In the genomic region with DNA sequence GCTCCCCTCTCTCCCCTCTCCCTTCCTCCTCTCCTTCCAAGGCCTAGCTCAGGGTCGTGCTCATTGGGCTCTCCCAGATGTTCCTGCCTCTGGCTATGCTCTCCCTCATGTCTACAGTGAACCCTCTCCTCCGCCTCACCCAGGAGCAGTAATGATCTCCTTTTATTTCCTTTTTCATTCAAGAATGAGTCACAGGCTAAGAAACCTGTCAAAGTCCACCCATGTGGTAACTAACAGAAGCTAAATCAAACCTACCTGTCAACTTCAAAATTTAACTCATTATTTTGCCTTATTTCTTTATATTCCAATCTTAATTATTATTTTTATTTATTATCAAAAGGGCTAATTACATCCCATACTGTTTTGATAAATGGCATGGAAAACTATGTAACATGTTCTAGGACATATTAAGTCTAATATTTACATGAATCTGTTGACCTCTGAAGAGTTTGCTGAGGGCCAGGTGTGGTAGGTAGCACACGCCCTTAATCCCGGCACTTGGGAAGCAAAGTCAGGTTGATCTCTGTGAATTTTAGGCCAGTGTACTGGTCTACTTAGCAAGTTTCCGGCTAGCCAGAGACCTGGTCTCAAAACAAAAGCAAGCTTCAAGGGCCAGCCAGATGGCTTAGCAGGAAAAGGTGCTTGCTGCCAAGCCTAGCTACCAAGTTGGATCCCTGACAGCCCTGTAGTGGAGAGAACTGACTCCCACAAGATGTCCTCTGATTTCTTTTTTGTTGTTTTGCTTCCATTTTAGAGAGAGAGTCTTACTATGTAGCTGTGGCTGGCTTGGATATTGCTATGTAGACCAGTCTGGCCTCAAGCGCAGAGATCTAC, we compare ENCODE assay signal across 13 mouse cellular contexts. TPM values are rescaled to one million over a fixed set of nuclear protein-coding genes. Genes with fewer than 3 reads are reported as not detected.
A peak's percentile ranks its signal among the peaks of the same experiment; 100 is the strongest.
DNase-seq lines count a peak whose midpoint lies in the region; ATAC-seq and TF ChIP-seq lines count a peak whose summit lies in the region.
"Had no signal": no experiment of that assay in that cellular context is flagged by ENCODE, and none has a peak within 500 bp of the region (broad histone marks: within the 10 kb centered on the region; RNA-seq: fewer than 3 reads in every experiment).

No protein-coding gene starts in this region.

- H3K9me3 ChIP-seq in intestine, embryonic 16.5 days (ENCODE audit: control insufficient read depth, low read length) = no peaks in the 10 kb centered on the region

- ATAC-seq in intestine, embryonic 16.5 days = peak; percentile 86

- no peaks in the 10 kb centered on the region for H3K27me3 ChIP-seq in intestine, embryonic 16.5 days (replicated peaks; ENCODE audit: control insufficient read depth, insufficient read depth, low read length)

- intact Hi-C loops in left cerebral cortex, postnatal 4 days (cut with DNase I) = no loop called here
- intact Hi-C loops in left cerebral cortex, adult 2 months (cut with DNase I) = no loop called here

- DNase-seq in left cerebral cortex, postnatal 4 days = peak; percentile 61
- no peak for DNase-seq in left cerebral cortex, adult 2 months (ENCODE audit: extremely low spot score in 1 of 2, low spot score in 2 of 2)
- DNase-seq in brain, embryonic 14.5 days (ENCODE audit: low read depth) = peak; percentile 49
- DNase-seq in cerebellum, adult 11-12 months = peak; percentile 93
- DNase-seq in embryo, embryonic 10.5 days (ENCODE audit: low spot score) = no peak
- DNase-seq in thymus, postnatal 10 days (ENCODE audit: low spot score in 2 of 2) = no peak
- DNase-seq: adrenal gland, postnatal 25 days; heart, postnatal 4 days; kidney, adult 11 months; kidney, postnatal 4 days; lung, postnatal 4 days had no signal

- TF ChIP-seq POLR2A in brain, embryonic 14.5 days (IDR thresholded peaks at IDR 0.05; ENCODE audit: borderline replicate concordance, extremely low read depth, insufficient read depth, insufficient read length, poor library complexity, severe bottlenecking) = no peak

- H3K4me3 ChIP-seq in left cerebral cortex, adult 2 months = no peak overlapping the region
- no peak overlapping the region for H3K4me3 ChIP-seq in intestine, embryonic 16.5 days (ENCODE audit: low read length)

- no peak overlapping the region for H3K4me2 ChIP-seq in intestine, embryonic 16.5 days (ENCODE audit: low read depth, low read length)

- H3K9ac ChIP-seq in intestine, embryonic 16.5 days (ENCODE audit: low read depth, low read length) = no peak overlapping the region
- H3K9ac ChIP-seq: liver, embryonic 14.5 days had no signal

- 62% methylated on average over 6 of the region's 6 CpGs for WGBS in intestine, embryonic 16.5 days

- no peak overlapping the region for H3K27ac ChIP-seq in left cerebral cortex, adult 2 months
- peak overlapping the region; percentile 33; the same call in 1 of the 2 replicates for H3K27ac ChIP-seq in intestine, embryonic 16.5 days (ENCODE audit: low read length)
- H3K27ac ChIP-seq: liver, embryonic 14.5 days had no signal

- TF ChIP-seq CTCF in left cerebral cortex, adult 2 months (IDR thresholded peaks at IDR 0.05) = no peak
- no peak for TF ChIP-seq CTCF in brain, embryonic 14.5 days (IDR thresholded peaks at IDR 0.05; ENCODE audit: borderline replicate concordance, extremely low read depth, insufficient read depth, insufficient read length)

- H3K4me1 ChIP-seq in intestine, embryonic 16.5 days (ENCODE audit: control insufficient read depth, insufficient read depth, low read length) = 0 out of 2 replicates have a peak, but pooled peaks cover 4% of the 10 kb centered on the region

- no peaks in the 10 kb centered on the region for H3K36me3 ChIP-seq in intestine, embryonic 16.5 days (ENCODE audit: control insufficient read depth, insufficient read depth, low read length)

RNA-seq across cellular contexts. Expression of a gene that starts 51.9 kb away (rescaled TPM):
- total RNA-seq in left cerebral cortex, postnatal 4 days (2021) = 10 to 100 TPM; 45.4 to 48.5 TPM
- 10 to 100 TPM; 16.7 to 17.9 TPM for total RNA-seq in left cerebral cortex, adult 2 months (2021)
- 6.7 and 7.3 TPM in 2 replicates for polyA plus RNA-seq in brain, embryonic 14.5 days (2012; rRNA removed)
- 48.3 and 48.8 TPM in 2 replicates for polyA plus RNA-seq in intestine, embryonic 16.5 days (2015; fragmentation: Nextera tagmentation; extraction: Ambion mirVana)

Comparison
In these comparisons a context has a peak if more than half of its experiments do, and no peak if none do; other contexts are left out.
1. DNase-seq: peak in left cerebral cortex, postnatal 4 days (single experiment), brain, embryonic 14.5 days (single experiment) and cerebellum, adult 11-12 months (single experiment); none in left cerebral cortex, adult 2 months (0 of 2), embryo, embryonic 10.5 days (single experiment) and thymus, postnatal 10 days (0 of 2).